Mouse (Mus musculus): Measurements from ENCODE around the gene Ncstn.

The Ncstn gene

DNA sequence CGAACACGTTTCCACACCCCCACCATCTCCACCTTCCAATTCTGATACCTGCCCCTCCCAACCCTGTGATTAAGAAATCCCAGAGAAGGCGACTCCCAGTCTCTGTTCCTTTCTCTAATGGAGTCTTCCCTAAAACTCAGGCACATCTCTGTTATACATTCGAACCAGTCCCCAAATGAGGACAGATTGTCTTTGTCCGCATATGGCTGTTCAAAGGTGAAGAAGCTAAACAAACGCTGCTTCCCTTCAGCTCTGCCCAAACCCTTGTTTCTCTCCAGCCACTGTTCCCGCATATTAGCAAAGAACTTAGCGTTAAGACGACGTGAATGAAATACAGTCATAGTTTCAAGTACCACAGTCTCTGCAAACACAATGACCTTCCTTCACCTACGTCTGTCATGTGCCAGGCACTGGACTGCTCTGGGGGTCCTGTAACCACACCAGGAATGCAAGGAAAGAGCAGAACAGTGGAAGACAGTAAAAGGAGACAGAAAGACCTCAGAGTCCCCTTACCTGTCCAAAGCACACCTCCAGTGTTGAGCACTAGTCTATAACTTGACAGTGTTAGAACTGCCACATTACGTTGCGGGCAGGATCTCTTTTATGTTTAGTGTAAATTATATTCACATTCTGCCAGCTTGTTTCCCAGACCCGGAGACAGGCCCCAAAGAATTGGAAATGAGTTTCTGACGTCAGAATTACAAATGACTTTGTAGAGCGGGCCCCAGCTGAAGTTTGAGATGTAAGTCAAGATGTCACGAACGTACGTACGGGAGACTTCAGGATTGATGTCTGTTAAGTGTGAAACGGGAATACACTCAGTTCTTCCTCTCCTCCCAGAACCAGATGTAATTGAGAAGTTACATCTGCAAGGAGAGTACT lies 54.0 kb downstream of the Ncstn start, which contains the start of gene Vangl2:
TSS of gene Vangl2 (minus strand) at position 51 of the 882 bp plus-strand sequence.
- in situ Hi-C loops (cut with MboI, MseI): no loop called here

DNA sequence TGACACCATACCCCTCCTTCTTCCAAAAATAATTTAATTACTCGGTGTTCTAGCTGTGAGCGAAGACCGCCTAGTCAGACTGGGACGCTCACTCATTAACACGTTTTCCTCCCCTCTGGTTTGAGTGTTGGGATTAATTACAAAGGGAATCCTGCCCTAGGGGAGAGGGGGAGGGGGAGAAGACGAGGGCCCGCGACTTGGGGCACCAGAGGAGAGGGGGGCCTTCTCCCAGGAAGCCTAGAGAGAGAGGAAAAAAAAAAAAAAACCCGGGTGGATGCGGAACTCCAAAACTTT lies 54.8 kb downstream of the Ncstn start:
- in situ Hi-C loops (cut with MboI, MseI): no loop called here

DNA sequence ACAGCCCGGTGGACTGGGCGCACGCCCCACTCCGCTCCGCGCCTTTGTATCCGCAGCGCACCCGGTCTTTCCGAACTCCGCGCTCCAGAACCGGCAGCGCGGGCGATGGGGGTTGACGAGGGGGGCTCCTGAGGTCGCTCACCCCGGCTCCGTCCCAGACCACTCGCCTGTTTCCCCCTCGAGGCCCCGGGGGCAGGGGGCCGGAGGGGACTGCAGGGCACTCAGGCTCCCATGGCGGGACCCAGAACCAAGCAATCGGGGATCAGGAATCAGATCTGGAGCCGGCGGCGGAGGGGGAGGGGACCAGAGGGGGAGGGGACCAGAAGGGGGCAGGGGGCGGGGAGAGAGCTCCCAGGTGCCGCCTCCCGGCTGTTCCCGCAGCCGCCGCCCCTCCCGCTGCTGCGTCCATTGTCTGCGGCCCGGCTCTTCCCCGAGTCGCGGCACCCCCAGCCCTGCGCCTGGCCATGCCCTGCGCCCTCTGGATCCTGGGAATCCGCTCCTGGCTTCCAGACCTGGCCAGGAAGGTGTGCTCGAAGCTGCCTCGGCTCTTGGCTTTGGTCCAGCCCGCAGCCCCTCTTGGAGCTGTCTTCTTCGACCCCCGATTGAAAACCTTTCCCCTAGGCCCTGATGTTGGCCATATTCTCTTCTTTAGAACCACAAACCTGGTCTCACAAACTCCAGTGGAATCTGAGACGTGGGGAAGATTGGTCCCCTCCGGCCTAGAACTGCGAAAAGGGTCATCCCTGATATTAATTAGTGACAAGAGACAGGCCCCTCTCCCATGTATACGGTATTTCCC lies 55.4 kb downstream of the Ncstn start:
- in situ Hi-C loops (cut with MboI, MseI): no loop called here

DNA sequence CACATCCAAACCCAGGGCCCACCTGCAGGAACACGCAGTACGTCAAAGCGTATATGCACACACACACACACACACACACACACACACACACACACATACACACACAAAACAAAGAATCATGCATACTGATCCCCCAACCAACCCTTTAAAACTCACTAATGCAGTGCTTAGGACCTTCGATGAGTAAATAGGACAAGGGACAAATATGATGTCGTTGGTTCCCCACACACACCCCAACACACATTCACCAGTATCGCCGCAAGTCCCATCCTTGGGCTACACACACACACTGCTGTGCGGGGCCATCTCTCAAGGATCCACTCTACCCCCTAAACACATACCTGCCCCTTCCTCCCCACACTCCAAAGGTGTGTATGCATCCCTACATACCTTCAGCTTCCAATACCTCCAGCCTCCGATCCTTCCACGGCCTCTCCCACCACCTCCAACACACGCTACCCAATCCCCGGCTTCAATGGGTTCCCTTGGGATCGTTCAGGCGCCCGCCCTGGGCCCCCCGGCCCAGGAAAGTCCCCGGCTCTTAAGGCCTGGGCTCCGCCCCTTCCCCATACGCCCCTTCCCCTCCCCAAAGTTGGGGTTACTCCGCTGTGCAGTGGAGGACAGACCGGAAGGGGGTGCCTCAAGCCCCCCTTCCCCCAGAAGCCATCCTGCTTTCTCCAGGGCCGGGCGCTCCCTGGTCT lies 56.2 kb downstream of the Ncstn start:
- in situ Hi-C loops (cut with MboI, MseI): no loop called here

DNA sequence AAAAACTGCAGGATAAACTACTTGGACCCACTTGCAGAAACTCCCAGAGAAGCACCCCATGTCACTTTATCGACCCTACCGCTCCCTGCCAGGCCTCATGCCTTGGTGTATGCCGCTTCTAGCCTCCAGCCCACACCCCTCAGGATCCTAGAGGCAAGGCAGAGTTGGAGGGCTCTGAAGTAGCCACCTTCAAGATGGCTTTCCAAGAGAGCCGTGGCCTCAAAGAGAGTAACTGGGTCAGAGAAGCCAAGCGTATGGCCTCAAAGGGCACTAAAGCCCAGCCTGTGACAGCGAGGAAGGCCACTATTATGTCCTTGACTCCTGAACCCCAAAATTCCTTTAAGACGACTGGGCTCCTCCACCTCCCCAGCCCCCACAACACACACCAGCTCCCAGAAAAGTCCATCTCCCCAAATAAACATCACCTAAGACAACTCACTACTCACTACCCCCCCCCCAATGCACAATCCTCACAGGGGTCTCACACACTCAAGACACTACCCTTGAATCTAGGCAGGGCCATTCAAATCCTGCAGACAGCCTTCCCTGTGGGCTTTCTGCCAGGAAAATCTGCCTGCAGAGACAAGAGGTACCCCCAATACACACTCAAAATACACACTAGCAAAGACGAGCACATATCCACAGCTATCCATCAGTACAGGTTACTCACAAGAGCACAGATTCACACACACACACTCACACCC lies 57.2 kb downstream of the Ncstn start:
- in situ Hi-C loops (cut with MboI, MseI): no loop called here

DNA sequence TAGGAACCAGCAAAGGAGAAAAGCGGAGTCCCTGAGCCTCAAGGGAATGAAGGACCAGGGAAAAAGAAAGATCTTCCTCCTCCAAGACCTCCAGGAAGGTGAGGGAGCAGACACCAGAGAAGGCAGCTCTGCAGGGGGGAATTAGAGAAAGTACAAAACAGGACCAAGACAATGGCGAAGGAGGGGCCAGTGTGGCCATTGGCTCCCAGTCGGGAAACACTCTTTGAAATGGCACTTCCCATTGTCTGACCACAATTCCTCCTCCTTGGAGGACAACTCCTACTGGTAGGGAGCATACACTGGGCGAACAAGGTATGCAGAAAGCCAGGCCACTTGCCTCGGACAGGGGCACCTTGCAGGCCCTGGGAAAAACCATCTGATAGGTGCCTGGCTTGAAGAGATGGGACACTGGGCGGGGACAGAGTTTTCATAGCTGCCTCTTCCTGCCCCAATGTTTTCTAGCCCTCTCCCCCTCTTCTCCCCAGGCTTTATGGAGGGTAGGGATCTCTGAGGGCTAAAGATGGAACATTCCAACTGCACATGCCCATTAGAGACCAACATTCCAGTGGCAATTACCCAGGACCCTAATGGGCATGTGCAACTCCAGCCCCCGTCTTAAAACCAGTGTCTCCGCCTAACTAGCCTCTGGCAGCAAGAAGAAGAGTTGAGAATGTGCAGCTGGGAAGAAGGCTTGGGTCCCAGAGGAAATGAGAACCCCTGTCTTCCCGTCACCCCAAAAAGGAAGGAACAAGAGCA lies 58.3 kb downstream of the Ncstn start:
- in situ Hi-C loops (cut with MboI, MseI): no loop called here

DNA sequence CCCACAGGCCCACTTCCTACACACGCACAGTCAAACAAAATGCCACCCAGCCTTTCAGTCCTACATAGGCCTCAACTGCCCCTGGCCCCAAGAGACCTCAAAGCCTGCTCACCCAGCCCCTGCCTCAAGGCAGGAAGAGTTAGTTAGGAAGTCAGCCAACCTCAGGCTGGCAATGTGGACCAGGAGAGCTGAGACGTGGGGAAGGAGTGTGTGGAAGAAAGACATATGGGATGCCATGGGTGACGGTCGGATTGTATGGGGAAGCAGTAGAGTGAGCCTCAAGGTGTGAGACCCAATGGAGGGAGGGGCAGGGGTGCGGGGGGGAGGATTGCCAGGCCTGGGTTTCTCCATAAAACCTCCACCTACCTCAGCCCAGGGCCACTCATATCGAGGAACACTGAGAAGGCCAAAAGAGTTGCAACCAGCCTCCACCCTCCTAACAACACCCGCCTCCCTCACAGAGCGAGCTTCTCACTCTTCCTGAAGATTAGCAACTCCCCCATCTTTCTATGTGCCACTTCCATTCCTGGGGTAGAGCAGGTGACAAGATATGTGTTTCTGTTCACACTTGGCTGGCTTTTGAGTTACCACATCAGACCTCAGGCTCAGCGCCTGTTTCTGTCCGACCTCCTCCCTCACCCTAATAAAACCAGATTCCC lies 62.6 kb downstream of the Ncstn start:
- in situ Hi-C loops (cut with MboI, MseI): no loop called here

DNA sequence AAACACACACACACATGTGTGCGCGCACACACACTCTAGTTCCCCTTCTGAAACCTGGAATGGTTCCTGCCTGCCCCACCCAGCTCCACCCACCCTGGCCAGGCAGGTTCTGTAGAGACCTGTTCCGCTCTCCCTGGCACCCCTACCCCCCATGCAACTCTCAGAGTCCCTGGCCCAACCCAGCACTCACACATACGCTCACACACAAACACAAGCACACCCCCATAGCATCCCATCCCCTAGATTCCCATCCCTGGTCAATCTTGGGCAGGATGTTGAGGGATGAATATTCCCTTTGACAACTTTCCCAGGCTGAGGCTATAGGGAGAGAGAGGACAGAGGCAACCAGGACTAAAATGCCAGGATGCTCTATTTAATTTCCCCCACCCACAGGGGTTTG lies 63.3 kb downstream of the Ncstn start:
- in situ Hi-C loops (cut with MboI, MseI): no loop called here

DNA sequence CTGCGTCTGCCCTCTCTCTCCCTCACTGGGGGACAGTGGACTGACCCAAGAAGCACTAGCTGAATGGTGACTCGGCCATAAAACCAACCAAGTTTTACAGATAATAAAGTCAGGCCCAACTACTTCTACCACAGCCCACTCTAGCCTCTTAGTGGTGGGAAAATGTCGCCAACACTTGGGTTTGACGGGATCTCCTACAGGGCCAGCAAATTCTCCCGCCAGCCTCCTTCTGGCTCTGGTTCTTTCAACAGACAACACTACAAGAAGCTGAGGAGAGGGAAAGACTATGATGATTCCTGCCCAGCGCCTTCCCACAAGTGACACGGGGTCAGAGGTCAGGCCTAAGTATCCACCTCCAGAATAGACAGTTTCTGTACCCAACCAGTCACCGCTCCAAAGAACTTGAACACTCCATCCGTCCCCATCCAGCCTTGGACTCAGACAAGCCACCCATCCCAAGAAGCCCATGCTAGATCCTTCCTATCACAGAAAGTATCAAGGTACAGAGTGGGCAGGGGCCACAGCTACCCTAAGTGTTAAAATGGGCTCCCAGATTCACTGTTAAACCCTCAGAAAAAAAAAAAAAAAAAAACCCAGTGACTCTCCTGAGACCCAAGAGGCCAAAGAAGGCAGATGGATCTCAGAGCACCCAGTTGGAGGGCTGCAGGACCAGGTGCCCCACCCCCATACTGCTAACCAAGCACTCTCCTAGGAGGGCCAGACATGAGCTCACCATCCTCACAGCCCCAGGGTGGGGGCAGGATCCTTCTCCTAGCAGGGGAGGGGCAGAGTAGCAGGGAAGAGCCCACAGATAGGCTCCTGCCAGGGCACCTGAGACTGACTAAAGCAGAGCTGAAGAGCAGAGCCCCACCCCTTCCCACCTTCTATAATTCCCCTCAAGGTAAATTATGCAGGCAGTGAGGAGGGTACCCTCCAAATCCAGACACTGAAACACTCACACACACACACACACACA lies 64.0 kb downstream of the Ncstn start:
- in situ Hi-C loops (cut with MboI, MseI): no loop called here

DNA sequence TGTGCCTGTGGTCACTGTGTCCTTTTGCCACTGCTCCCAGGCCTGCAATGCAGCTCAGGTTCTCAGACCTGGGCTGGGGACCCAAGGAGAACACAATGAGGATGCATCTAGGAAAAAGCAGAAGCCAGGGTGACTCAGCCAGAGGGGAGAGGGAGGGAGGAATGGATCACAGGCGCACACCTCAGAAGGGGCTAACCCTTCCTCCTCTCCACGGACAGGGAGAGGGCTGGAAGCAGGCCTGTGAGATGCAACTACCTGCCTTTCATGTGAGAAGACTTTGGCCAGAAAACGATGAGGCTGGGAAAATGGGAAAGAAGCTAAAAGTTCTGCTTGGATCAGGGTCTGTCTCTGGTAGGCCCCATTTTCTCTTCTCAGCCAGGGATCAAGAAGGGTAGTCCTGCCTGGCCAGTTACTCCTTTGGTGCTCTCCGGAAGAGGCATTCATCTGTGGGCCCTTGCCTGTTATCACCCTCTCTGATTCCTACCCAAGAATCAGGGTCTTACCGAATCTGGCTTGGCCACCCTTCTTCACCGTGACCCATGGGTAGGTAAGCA lies 65.0 kb downstream of the Ncstn start:
- in situ Hi-C loops (cut with MboI, MseI): no loop called here

DNA sequence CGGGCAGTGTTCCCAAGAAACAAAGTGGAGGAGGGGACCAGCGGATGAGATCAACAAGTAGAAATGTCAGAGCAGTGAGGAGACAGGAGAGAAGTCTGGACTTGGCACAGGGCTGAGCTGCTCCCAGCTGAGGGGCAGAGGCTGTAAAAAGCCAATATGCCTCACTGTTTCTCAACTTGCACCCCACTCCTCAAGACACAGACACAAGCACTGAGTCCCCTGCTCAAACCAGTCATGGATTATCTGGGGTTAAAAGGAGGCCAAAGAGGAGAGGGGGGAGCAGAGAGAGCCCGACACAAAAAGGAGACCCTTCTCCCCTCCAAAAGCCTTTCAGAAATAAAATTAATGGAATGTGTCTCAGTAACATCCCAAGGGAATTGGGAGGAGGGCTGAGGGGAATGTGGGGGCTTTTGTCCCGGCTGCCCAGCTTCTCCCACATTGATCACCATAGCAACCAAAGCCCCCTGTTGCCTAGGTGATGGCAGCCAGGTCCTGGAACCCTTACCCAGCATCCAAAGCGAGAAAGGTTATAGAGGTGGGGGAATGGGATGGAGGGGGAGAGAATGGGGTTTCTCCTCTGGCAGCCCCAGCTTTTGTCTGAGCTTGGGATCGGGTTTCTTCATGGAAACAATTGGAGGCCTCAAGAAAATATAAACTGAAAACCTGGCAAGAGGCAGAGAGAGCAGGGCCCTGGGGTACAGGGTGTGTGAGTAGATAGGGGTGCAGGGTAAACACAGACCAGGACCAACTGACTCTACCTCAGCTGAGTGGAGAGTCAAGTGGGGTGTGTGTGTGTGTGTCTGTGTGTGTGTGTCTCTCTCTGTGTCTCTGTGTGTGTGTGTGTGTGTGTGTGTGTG lies 65.7 kb downstream of the Ncstn start:
- in situ Hi-C loops (cut with MboI, MseI): no loop called here

DNA sequence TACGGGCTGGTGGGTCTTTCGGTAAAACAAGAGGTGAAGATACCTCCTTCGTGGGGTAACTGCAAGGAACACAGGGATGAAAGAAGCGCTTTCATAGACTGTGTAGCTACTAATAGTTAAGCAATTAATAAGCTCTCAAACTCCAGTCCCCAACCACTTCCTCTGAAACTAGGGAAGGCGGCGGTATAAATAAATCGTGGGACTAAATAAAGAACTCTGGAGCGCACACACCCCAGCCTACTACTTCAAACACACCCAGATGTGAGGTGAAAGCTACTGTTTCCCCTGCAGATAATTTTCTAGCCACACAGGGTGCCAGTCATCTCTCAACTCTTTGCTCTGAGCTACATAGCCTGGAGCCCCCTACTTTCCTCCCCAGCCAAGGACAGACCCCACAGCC lies 66.6 kb downstream of the Ncstn start:
- in situ Hi-C loops (cut with MboI, MseI): no loop called here

Data from regulatory T cell (primary cell).